Mouse (Mus musculus) cerebellum, adult 9-11 months (tissue): ENCODE data around the gene Sphk2.

Experiments
- DNase-seq: peaks from one replicate; pipeline ENCODE4 v3.0.0; 2022

Gene Sphk2

DNA sequence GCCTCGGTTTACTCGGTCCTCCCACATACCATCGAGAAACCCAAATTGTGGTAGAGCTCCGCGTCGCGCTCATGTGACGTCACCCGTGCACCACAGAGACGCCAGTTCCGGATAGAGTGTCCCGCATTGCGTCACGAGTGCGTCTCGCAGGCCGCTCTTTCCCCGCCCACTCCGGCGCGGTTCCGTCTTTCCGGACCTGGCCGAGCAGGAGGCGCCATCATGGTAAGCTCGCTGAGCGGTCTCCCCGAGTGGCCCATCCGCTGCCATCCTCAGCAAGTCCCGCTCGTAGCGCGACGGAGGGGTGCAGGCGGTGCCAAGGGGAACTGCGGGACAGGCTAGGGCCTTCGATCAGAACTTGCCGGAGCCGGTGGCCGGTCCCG lies at the start of gene Sphk2:
Gene Sphk2, minus strand, starts transcription at position 85 of the 380 bp plus-strand sequence.
- peak; percentile 98 for DNase-seq

DNA sequence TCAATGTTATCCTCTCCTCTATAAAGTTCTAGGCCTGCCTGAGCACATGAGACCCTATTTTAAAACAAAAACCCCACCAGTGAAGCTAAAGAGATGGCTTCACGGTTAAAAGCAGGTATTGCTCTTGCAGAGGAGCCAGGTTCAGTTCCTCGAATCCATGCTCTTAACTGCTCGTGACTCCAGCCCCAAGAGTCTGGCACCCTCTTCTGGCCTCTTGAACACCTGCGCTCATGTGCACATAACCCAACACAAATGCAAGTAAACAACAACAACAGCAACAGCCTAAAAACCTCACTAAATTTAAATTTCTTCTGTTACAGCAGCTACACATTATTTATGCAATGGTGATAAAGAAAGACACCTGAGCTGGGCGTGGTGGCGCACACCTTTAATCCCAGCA lies 49.7 kb upstream of the Sphk2 start:
- DNase-seq, result no peak

DNA sequence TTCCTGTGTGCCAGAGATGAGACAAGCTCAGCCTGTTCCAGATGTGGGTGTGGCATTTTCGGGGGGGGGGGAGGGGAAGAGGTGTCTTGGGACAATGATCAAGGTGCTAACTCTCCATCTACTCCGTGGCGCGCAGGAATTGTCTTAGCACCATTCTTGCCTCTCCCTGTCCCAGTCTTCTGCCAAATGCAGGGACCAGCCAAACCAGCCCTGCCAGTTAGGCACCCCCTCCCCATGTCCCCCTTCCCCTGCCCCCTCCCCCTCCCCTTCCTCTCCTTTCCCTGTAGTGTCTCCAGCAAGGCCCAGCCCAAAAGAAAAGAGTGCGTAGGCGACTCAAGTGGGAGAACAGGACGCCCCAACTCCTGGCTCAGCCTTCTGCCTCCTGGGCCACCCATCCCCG lies 49.0 kb upstream of the Sphk2 start:
- no peak for DNase-seq

DNA sequence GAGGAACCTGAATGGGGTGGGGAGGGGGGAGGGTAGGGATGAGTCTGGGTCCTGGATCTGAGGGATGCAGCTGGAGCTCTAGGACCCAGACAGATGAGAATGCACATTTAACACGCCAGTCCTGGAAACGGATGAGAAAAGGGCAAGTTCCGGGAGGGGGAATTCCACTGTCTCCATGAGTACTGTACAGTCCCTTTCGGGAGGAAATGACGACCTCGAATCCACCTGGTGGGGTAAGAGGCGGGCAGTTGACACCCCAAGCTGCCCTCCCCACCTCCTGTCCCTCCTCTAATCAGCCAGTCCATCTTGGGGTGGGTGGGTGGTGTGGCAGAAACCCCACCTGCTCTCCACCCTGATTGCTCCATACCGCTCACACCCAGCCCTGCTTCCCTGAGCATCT lies 48.2 kb upstream of the Sphk2 start:
- no peak for DNase-seq

- DNase-seq, result no peak
These were observed 42.3 kb upstream of the Sphk2 start for GRCm38 (mm10) chr7:45760151-45760550.

DNA sequence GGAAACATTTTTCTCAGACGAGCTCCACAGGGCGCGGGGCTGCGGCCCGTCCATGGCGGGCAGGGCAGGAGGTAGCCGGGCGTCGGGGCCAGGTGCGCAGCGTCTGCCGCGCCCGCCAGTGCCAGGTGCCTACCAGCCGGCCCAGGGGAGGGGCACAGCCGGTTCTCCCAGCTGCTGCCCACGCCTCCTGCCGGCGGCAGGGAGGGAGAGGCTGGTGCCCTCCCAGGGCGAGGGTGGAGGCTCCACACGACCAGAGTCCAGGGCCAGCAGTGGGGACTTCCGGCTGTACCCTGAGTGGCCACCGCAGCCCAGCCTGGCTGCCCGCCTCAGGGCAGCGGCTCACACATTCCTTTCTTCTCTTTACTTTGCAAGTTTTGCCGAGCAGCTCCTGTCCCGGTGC lies 41.6 kb upstream of the Sphk2 start:
- DNase-seq, result no peak

DNA sequence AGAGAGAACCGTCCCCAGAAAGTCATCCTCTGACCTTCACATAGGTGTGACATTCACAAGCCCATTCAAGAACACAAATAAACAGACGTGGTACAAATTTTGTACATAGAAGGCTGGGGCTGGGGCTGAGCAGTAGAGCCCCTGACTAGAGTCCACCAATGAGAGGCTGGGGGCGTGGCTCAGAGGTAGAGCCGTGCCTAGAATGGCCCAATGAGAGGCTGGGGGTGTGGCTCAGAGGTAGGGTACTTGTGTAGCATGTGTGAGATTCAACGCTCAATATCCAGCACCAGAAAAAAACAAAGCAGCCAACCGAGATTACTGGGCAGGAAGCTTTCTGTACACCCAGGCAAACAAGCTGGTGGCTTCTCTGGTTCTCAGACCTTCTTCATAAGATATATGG lies 37.9 kb upstream of the Sphk2 start:
- no peak for DNase-seq

DNA sequence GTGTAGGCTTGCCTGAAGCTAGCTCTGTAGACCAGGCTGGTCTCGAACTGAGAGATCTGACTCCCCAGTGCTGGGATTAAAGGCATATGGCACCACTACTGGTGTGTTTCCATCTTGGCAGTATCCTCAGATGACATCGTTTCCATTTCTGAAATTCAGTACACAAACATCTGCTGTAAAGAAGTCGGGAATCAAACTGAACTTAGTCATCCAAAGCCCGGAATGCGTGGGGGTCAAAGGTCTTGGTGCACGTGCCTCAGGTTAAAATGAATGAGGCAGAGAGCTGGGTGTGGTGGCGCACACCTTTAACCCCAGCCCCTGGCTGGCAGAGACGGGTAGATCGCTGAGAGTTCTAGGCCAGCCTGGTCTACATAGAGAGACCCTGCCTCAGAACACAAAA lies 32.4 kb upstream of the Sphk2 start:
- DNase-seq, result no peak

DNA sequence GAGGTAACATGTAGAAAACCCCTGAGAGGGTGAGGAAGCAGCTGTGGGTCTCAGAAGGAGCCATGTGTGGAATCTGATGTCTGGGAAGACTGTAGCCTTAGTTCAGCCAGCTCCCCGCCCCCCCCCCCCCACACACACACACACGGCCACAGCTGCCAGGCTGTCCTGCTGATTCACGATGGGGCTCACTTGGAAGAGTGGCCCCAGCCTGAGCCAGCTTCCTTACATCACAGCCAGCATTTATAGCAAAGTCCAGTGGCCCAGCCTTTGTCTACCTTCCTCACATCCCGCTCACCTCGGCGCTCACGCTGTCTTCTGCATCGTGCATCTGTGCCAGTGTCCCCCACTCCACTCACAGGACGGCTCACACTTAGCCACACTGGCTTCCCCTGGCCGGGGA lies 31.6 kb upstream of the Sphk2 start:
- DNase-seq, result no peak

- no peak for DNase-seq
These were observed 30.3 kb upstream of the Sphk2 start for GRCm38 (mm10) chr7:45748110-45748509.

- DNase-seq, result no peak
These were observed 29.6 kb upstream of the Sphk2 start for GRCm38 (mm10) chr7:45747450-45747849.

DNA sequence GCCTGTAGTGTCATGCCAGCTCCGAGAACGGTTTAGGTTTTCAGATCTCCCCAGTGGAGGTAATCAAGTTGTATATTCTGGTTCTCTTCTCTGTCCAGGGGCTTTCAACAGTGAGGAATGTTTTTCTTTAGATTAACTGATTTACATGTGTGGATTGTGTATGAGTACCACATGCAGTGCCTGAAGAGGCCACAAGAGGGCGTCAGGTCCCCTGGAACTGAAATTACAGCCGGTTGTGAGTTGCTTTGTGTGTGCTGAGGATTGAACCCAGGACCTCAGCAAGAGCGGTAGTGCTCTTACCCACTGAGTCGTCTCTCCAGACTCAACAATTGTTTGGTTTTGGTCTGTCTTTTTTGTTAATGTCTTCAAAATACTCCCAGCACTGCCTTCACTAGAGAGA lies 28.7 kb upstream of the Sphk2 start:
- DNase-seq, result no peak

- DNase-seq, result peak; percentile 82
These were observed 26.6 kb upstream of the Sphk2 start for GRCm38 (mm10) chr7:45744387-45744786.

DNA sequence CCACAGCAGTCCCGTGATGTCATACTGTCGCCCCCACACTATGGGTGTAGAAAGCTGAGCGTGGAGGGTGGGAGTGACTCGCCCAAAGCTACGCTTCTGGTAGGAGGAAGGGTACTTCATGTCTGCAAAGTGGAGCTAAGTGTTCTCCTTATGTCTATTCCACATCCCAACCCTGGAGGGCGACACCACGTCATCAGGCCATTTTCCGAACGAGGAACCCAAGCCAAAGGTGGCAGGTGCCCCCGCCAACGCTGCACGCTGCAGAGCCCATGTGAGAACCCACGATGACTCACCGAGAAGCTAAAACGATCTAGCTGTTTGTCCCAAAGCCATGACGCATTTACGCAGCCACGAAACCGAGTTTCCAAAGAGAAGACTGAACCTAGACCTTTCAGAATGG lies 24.5 kb upstream of the Sphk2 start:
- peak; percentile 40 for DNase-seq

- DNase-seq, result no peak
These were observed 24.0 kb upstream of the Sphk2 start for GRCm38 (mm10) chr7:45741777-45742176.

DNA sequence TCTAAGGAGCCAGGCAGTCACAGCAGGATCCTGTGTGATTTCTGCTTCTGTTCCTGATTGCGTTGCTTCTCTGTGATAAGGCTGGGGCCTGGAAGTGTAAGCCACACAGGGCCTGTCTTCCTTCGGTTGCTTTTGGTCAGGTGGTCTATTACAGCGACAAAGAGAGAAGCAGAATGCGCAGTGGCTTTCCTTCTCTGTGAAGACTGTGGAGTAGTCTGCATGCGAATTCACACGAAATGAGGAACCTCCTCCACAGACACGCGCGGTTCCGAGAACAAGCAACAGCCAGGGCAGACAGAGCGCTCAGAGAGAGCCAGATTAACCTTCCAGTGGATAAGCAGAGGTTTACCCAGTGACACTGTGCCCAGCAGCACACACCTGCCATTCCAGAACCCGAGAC lies 23.5 kb upstream of the Sphk2 start:
- no peak for DNase-seq

DNA sequence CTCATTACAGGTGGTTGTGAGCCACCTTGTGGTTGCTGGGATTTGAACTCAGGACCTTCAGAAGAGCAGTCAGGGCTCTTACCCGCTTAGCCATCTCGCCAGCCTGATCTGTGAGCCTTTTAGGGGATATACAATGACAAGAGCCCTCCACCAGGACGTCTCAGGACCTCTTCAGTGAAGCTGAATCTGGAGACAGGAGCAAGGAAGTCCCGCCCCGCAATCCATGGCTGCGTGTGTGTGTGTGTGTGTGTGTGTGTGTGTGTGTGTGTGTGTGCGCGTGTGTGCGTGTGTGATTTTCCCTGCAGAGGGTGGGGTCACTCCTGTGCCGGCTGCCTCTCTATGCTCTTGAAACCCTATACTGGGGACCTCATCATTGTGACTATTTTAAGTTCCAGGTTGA lies 22.0 kb upstream of the Sphk2 start:
- DNase-seq, result no peak

GRCm38 (mm10) chr7:45739162-45739763 lies 21.5 kb upstream of the Sphk2 start:
- peak; percentile 81 for DNase-seq

GRCm38 (mm10) chr7:45733477-45733876 lies 15.7 kb upstream of the Sphk2 start:
- DNase-seq, result no peak

- no peak for DNase-seq
These were observed 13.1 kb upstream of the Sphk2 start for GRCm38 (mm10) chr7:45730727-45731431.

DNA sequence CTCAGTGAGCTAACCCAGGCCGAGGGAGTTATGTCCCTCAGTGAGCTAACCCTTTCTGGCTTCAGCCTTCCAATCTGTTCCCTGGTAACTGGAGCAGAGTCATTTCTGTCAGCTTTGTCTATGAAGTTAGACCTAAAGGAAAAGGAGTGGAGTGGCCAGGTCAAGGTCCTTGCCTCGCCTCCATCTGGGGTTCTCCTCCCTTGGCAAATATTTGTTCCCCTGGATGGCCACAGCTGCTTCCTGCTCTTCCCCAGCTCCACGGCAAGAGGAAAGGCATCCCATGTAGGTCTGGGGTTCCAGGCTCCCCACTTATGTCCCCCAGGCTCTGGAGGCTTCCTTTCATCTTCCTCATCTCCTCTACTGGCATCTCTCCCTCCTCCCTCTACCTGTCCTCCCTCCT lies 9.8 kb upstream of the Sphk2 start:
- no peak for DNase-seq

DNA sequence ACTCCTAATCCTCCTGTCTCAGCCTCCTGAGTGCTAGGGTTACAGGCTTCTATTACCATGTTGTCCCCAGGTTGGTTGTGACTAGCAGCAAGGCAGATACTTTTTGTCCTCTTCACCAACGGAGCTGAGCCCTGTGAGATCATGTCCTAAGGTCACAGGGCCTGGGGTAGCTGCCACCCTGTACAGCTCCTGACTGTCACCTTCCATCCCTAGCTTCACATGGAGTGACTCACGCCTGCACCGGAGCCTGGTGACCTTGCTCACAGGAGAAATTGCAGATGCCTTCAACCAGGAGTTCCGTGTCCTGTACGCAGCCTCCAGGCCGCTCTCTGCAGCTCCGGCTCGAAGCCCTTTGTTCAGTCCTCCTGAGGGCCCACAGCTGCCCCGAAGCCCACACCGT lies 8.6 kb upstream of the Sphk2 start:
- DNase-seq, result no peak

GRCm38 (mm10) chr7:45725713-45726112 lies 7.9 kb upstream of the Sphk2 start, which contains the start of gene Spaca4:
Gene Spaca4, minus strand, starts transcription at chr7:45725813.
- no peak for DNase-seq

DNA sequence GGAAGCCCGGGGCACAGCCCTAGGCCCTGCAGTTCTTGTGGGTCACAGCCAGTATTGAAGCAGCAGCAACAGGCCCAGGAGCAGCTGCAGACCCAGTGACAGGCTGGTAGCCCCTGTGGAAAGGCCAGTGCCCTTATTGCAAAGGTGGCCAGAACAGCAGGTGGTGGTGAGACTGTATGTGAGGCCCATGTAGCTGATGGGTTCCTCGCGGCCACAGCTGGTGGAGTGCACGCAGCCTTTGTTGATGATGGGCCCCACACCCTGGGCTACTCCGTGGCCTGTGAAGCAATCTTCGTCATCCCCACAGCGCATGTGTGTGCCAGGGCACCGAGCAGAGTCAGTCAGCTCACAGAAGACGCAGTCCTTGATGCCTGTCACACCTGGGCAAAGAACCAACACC lies 7.3 kb upstream of the Sphk2 start:
- no peak for DNase-seq

DNA sequence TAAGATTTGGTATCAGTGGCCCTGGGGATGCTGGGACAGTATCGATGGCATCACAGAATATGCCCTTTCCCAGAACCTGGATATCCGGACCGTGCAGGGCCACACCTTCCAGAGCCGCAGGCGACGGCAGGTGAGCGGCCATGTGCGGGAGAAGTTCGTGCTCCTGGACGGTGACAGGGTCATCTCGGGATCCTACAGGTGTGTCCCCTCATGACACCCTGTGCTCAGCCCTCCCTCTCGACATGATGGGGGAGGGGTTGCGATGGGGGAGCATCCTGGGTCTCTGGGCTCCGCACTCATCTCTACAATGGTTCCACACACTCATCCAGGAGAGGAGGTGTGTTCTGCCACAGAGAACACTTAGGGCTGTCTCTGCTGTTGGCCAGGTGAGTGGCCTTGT lies 6.0 kb upstream of the Sphk2 start:
- no peak for DNase-seq
